Mouse (Mus musculus): Measurements from ENCODE around the gene Megf9.

GRCm38 (mm10) chr4:70481931-70482330, 52.9 kb downstream of the Megf9 start:
- no peak for TF ChIP-seq CTCF (conservative IDR thresholded peaks at IDR 0.05 in 1 of 2, IDR thresholded peaks at IDR 0.05 in 1 of 2; ENCODE audit: low read depth in 2 of 2, low read length in 2 of 2)
- no peak for TF ChIP-seq MAX (IDR thresholded peaks at IDR 0.05; ENCODE audit: low read length)
- no peak for TF ChIP-seq POLR2A (IDR thresholded peaks at IDR 0.05; ENCODE audit: low read depth, low read length)

Data from CH12.LX (cell line).